Mouse (Mus musculus): ENCODE data around the gene Gpr162.
A peak's percentile ranks its signal among the peaks of the same experiment; 100 is the strongest.

Gene Gpr162

DNA sequence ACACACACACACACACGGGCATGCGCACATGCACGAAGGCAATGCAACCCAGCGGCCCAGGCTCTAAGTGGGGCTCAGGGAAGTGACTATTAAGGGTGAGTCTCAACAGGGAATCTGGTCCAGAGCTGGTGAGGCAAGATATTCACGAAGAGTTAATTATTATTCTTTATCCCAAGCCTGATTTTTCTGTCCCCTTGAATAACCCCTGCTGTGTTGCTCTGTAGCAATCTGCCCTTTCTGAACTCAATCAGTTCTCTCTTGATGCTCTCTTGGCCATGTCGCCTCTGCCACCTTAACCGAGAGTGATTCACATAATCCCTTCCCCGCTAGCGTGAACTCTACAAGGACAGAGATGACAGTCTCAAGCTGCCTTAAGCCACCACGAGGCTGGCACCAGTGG, 19.6 kb upstream of the Gpr162 start:
- no peak for DNase-seq (ENCODE audit: extremely low spot score, low read depth, low spot score)

DNA sequence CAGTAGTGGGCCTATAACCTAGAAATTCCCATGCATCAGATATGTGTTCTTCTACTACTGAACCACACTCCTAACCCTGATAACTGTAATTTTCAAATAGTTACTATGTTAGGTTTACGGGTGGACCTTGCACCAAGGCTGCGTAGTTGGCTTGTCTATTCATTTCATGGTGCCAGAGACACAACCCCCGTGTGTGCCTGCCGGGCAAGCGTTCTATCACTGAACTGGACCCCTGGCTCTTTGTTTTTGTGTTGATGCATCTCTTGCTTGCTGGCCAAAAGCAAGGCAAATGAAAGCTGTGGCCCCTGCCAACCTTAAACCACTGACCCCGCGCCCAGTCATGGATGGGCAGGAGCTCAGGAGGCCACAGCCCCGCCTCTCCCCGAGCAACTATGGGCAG, 18.0 kb upstream of the Gpr162 start:
- no peak for DNase-seq (ENCODE audit: extremely low spot score, low read depth, low spot score)

DNA sequence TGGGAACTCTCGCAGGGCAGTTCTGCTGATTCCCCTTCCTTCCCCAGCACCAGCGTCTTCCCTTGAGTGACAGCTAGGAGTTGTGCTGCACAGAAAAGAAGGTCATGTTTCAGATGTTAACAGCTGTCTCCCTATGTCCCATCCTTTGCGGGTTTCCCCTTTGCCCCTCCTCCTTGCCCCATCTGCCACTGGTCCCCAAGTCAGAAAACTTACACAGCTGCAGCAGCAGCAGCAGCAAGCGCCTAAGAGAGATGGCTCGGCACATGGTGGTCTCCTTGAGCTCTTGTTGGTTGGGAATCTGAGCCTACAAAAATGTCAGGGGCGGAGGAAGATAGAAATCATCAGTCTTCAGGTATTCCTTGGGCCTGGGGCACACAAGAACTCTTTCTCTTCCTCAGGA, 15.6 kb upstream of the Gpr162 start:
- DNase-seq (ENCODE audit: extremely low spot score, low read depth, low spot score) = no peak

DNA sequence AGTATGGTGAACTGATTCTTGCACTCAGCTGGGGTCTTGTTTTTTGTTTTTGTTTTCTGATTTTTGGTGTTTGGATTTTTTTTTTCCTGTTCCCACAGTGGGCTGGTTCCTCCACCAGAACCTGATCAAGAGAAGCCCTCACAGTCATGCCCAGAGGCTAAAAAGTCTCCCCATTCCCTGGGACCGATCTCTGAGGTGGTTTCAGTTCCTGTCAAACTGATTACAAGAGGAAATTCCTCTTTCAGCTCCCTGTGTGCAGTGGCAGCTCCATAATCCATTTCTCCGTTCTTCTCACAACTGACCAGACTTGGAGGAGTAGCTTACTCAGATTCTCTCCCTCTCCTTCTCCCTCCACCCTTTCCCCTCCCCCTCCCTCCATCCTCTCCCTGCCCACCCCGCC, 10.6 kb upstream of the Gpr162 start:
- DNase-seq (ENCODE audit: extremely low spot score, low read depth, low spot score) = no peak

DNA sequence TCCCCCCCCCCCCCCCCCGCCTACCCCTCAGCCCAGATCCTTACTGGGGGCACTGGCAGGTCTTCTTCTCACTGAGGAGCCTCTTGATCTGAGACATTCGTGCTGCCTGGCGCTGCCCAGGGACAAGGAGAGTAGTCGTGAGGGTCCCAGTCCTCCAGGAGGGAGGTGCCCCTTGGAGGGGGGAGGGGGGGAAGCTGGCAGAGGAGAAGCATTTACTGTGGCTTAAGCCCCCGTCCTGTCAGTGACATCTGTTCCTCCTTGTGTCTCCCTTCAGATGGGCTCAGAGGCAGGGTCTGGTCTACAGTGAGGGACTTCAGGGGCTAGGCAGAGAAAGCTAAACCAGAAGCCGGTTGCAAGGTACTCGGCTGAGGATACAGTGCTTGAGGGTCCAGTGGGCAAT, 2.8 kb upstream of the Gpr162 start:
- no peak for DNase-seq (ENCODE audit: extremely low spot score, low read depth, low spot score)

DNA sequence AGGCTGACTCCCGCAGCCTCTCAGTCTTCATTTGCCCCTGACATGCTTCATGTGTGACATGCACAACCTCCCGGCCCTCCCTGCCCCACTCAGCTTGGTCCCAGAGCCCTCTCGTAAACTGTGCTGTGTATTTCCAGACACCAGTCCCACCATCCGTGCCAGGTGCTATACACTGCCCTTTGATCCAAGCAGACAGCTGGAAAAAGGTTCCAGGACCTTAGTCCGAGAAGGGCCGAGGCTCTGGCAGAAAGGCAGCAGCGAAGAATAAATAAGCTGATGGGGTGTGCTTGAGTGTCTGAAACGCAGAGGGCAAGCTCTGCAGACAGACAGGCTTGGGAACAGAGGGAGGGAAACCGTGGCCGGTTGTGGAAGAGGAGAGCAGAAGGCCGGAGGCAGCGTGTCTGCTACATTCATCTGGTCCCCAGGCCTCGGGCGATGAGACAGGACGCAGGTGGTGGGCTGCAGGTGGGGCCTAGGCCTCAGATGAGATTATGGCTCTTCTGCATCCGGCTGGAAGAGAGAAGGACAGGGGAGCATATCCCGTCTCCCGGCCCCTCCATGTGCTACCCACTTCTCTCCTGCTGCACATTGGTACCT, 2.1 kb upstream of the Gpr162 start:
- DNase-seq (ENCODE audit: extremely low spot score, low read depth, low spot score) = no peak

DNA sequence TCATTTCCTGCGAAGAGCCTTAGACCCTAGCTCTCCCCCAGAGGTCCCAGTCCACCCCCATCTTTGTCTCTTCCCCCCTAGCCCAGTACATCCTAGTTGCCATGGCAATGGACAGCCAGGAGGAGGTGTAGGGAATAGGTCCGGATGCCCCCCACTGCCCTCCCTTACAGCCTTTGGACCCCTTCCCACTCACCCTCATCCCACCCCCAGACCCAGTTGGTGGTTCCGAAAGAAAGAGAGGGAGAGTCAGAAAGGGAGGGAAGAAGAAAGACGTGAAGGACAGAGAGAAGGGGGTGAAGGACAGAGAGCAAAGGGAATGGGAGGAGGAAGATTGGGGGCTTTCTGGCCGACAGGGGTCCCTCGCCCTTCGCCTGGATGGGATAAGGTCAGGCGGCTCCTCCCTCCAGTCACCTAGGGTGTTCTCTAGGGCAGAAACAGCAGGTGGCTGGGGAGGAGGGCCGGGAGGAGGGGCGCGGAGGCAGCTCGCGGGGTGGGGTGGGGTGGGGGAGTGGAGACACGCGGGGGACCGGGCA, 592 bp downstream of the Gpr162 start:
- DNase-seq (ENCODE audit: extremely low spot score, low read depth, low spot score) = no peak

DNA sequence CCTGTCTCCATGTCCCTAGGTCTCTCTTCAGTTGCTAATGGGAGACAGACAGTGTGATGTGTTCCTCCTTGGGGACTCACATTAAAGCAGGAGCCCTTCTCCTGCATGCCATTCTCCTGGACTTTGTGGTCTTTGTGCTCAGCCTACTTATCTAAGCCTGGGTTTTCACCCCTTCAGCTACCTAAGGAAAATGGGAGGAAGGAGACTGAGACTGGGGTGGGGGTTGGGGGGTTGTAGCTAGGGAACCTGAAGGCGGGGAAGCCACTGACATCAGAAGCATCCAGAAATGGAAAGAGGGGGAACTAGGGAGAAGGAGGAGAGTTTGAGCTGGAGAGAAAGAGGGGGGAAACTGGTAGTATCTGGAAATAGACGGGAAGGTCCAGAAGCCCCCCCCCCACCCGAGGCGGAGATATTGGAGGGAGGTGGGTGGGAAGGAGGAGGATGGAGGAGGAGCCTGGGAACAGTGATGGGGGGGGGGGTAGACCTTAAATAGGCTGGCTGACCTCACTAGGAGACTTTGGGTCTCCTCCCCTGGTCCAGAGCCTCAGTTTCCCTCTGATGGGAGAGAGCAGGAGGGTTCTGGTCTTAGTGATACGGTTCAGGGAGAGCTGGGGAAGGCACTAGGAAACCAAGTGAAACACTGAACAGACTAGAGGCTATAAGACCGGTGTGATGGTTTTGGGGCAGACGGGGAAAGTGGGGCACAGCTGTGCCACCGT, 1.2 kb downstream of the Gpr162 start:
- DNase-seq (ENCODE audit: extremely low spot score, low read depth, low spot score) = no peak

DNA sequence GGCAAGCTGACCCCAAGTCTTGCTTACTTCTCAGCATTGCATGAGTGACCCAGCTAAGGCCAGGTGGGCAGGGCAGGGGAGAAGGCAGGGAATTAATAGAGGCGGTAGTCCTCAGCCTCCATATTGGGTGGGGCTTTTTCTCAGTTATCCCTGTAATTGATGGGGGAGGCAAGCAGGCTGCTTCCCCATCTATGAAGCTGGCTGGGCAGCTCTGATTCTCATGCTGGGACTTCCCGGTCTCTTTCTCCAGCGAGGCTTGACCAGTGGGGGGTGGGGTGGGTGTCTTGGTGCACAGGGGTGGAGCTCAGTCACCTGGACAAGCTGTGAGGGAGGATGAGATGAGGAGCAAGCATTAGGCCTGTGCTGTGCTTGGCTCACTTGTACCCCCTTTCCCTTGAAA, 2.0 kb downstream of the Gpr162 start:
- DNase-seq (ENCODE audit: extremely low spot score, low read depth, low spot score) = no peak

DNA sequence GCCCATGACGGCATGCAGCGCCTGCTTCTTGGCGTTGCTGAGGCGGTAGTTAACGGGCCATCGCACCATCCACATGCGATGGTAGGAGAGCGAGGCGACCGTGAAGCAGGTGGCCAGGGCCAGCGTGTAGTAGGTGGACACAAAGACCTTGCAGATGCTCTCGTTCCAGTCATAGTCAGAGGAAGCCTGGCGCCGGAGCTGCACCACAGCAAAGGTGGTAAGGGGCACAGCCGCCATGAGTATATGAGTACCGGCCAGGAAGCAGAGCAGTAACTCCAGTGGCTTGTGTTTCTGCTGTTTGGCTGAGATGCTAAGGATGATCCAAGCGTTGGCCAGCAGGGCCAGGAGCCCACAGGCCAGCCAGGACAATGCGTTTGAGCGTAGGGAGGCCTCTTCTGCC, 2.5 kb downstream of the Gpr162 start:
- DNase-seq (ENCODE audit: extremely low spot score, low read depth, low spot score) = no peak

DNA sequence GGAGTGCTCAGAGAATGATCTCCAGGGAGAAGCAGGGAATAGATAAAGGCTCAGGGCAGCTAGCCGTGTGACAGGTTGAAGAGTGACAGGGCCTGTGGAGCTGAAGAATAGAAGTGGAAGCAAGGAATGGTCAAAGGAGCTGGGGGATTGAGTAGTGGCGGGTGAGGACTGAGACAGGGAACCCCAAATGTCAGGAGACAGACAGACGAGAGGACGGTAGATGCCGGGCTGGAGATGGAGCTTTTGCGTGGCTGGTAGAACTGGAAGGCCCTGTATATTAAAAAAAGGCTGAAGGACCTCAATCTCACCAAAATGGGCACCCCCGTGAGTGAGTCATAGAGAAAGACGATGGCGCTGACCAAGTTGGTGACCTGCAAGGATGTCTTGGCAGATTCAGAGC, 3.3 kb downstream of the Gpr162 start:
- no peak for DNase-seq (ENCODE audit: extremely low spot score, low read depth, low spot score)

DNA sequence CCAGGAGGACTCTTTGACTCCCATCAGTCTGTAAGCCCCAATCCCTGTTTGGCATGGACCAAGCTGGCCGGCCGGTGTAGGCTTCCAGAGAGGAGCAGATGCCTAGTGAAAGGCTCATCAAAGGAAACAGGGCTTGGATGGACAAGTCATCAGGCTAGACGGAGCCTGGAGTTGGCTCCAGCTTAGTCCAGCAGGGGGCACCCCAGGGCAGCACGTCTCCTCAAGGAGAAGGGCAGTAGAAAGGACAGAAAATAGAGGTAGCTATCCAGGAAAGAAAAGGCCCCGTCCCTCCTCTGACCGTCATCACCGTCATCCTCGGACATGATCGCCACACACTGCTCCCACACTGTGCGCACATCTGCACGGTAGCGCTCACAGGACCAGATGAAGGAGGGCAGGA, 4.1 kb downstream of the Gpr162 start:
- DNase-seq (ENCODE audit: extremely low spot score, low read depth, low spot score) = no peak

DNA sequence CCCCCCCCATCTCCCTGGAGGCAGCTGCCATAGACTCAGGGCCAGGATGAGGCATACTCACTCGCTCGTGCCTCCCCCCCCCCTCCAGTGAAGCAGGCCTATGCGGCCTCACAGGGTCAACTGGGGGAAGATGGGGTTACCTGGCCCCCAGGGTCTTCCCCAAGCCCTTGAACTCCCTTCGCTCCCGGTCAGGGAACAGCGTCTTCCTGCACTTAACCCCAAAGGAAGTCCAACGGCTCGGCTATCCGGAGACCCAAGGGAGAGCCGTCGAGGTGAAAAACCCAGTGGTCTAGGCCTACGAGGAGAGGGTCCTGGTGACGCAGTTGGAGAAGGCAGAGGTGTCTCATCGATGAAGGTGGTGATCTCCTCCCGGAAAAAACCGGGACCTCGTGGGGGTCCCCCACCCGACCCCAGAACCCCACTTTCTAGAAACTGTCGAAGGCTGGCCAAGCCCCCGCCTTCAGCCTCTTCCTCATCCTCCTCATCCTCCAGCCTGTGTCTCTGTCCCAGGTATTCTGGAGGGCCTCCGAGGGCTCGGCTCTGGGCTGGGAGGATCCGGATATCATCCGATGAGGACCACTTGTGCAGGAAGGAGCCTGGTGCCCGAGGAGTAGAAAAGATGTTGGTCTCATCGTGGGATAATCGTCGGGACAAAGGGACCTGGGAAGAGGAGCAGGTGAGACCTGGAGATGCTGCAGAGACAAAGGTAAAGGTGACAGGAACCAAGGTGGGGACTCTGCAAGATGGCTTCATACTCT, 5.0 kb downstream of the Gpr162 start:
- no peak for DNase-seq (ENCODE audit: extremely low spot score, low read depth, low spot score)

DNA sequence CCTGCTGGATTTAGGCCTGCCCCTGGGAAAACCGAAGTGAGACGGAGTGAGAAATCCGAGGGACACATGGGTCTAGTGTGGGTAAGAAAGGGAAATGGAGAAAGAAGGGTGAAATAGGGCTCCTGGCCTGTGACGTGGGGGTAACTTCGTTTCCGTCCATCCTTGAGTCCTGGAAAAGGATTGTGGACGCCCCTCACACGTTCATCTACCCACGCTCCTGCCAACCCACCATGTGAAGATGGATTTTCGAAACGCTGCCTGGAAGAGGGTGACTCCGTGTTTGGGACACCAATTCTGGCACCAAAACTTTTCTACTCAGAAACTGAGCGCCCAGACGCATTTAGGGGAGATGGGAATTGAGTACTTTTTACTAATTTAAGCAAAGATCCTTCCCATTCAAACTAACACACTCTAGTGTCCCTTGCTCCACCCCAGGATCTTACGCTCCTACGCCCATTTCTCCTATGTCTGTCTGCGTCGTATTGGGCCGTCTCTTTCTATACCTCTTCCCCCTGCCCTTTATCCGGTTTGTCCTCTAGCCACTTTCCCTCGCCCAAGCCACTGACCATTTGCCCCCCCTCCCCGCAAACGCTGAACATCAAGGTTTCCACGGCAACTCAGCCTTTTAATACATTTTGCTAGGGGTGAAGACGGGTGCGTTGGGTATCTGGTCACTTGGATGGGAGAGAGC, 5.8 kb downstream of the Gpr162 start:
- DNase-seq (ENCODE audit: extremely low spot score, low read depth, low spot score) = no peak

DNA sequence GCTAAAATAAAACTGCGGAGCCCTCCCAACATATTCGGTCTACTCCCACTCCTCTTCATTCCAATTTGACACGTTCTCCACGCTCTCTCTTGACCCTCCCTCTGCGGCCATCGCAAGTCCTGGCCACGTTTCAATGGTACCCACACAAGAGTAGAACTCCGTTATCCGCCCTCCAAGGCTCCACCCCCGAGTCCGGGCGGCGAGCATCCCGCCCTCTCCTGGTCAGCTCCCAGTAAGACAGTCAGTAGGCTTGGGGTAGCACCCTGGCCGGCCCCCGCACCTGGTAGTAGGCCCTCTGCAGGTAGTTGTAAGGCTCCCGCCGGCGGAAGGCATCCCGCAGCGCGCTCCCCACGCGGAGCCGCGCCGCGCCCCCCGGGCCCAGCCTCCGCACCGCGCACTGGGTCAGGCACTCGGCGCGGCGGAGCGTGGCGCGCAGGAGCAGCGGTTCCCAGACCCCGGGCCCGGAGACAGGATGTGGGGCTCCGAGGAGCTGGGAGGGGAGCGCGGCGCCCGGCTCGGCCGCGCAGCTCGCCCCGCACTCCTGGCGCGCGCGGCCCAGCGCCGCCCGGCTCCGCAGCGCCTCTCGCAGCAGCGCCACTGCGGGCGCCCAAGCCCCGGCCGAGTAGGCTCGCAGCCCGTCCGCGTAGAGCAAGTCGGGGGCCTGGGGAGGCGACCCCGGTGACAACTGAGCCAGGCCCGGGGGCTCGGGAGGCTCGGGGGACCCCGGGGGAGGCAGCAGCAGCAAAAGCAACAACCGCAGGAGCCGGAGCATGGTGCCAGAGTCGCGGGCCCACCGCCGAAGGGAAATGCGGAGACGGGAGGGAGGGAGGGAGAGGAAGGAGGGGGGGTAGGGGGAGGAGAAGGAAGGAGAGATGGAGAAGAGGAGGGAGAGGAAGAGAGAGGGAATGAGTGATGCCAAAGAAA, 6.6 kb downstream of the Gpr162 start, which contains the start of gene P3h3:
P3h3 (minus strand) TSS at position 837 of the 924 bp plus-strand sequence.
- peak; percentile 71 for DNase-seq (ENCODE audit: extremely low spot score, low read depth, low spot score)

DNA sequence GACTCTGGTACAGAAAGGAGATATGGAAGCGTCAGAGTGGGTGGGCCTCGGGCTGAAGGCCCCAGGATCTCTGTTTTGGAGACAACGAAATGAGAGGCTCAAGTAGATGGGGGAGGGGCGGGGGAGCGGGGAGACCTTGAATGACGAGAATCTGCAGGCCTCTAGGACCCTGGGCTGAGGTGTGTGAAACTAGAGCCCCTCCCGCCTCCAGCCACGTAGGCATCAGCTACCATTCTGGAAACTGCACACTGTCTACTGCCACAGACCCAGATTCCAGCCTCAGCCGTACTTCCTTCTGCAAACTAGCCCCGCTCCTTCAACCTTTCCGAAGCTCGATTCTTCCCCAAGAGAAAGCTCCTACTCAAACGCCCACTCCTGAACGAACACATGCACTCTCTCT, 7.5 kb downstream of the Gpr162 start:
- no peak for DNase-seq (ENCODE audit: extremely low spot score, low read depth, low spot score)

DNA sequence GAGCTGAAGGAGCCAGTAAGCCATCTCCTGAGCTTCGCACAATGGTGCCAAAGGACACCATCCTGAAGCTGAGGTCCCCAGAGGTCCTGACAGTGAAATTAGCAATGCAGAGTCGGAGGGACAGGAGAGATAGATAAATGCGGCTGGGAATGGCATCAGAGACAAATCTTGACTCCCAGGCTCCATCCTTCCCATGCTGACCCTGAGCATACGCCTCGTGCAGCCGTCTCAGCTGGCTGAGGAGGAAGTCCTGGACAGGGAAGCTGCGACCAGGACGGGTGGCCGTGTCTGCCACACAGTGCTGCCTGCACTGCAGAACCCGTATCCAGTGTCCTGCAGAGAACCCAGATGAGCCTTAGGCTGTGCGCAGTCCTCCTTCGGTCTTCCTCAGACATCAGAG, 9.1 kb downstream of the Gpr162 start:
- DNase-seq (ENCODE audit: extremely low spot score, low read depth, low spot score) = no peak

DNA sequence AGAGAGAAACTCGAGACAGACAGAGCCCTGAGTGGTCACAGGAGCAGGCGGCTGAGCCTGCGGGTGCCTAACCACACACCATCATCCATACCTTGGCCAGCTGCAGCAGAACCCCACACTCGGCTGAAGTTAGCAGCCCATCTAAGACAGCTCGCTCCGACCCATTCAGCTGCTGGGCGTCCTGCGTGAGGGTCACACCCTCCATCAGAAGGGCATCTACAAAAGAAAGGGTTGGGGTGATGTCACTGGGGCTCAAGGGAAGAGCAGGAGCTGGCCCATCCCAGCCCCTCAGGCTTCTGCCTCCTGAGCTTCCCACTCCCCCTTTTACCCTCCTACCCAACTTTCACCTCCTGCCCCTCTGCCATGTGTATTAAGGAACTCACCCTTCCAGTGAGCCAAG, 13.2 kb downstream of the Gpr162 start:
- DNase-seq (ENCODE audit: extremely low spot score, low read depth, low spot score) = no peak

DNA sequence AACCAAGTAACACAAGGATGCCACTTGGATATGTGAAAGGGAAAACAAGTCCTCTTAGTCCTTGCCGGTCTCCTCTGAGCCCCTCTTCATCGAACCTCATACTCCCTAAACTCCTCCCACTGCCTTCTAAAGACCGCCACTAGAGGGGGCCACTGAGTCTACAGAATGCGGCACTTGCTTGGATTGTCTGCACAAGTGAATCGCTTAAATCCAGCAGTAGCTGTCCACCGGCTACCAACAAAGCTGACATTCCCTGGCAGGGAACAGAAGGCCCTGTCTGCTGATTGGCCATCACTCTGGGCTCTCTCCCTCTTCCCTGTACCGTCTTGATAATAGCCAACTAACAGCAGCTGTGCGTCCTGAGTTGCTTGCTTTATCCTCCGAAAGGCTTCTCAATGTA, 16.5 kb downstream of the Gpr162 start:
- DNase-seq (ENCODE audit: extremely low spot score, low read depth, low spot score) = peak; percentile 94

Measured in hindlimb bud, embryonic 11.5 days (tissue).